Mouse (Mus musculus): ENCODE results near the gene Uso1. TPM values are rescaled to one million over a fixed set of nuclear protein-coding genes. Genes with fewer than 3 reads are reported as not detected.

Uso1 gene
- total and polyA plus RNA-seq, 2 experiments from 2014 or later: 17.7 to 29.8 TPM

- H3K9me3 ChIP-seq (ENCODE audit: low read length): no peaks in the 10 kb centered on the region
- H3K9ac ChIP-seq (replicated peaks; ENCODE audit: low read length): no peak overlapping the region
- ATAC-seq: no peak
- TF ChIP-seq CTCF (IDR thresholded peaks at IDR 0.05; ENCODE audit: low read depth): no peak
- H3K27ac ChIP-seq: no peak overlapping the region
- H3K36me3 ChIP-seq (ENCODE audit: insufficient read depth, low read length): 0 out of 2 replicates have a peak, but pooled peaks cover 5% of the 10 kb centered on the region
- H3K4me3 ChIP-seq (ENCODE audit: low read length): no peak overlapping the region
- no peaks in the 10 kb centered on the region for H3K27me3 ChIP-seq (ENCODE audit: insufficient read depth, low read length)
- DNase-seq (ENCODE audit: low spot score): no peak
- no peak overlapping the region for H3K4me2 ChIP-seq (ENCODE audit: low read depth, low read length)
- peaks cover 12% of the 10 kb centered on the region for H3K4me1 ChIP-seq (ENCODE audit: insufficient read depth, low read length)
- 86% methylated on average over 3 of the region's 3 CpGs for WGBS
Observed at GRCm38 (mm10) chr5:92134934-92135333, 2.8 kb upstream of the Uso1 start.

GRCm38 (mm10) chr5:92136536-92137238 is 1.1 kb upstream of the Uso1 start:
- no peaks in the 10 kb centered on the region for H3K9me3 ChIP-seq (ENCODE audit: low read length)
- 0 out of 2 replicates have a peak, but pooled peaks cover 1% of the 10 kb centered on the region for H3K36me3 ChIP-seq (ENCODE audit: insufficient read depth, low read length)
- no peak for DNase-seq (ENCODE audit: low spot score)
- H3K4me2 ChIP-seq (ENCODE audit: low read depth, low read length): peak overlapping the region; percentile 73
- no peak overlapping the region for H3K27ac ChIP-seq
- no peak for TF ChIP-seq CTCF (IDR thresholded peaks at IDR 0.05; ENCODE audit: low read depth)
- H3K4me3 ChIP-seq (ENCODE audit: low read length): peak overlapping the region; percentile 83
- H3K4me1 ChIP-seq (ENCODE audit: insufficient read depth, low read length): peaks cover 12% of the 10 kb centered on the region
- WGBS: 63% methylated on average over 9 of the region's 9 CpGs
- no peaks in the 10 kb centered on the region for H3K27me3 ChIP-seq (ENCODE audit: insufficient read depth, low read length)
- ATAC-seq: no peak
- peak overlapping the region; percentile 83; the same call in 1 of the 2 replicates for H3K9ac ChIP-seq (replicated peaks; ENCODE audit: low read length)

GRCm38 (mm10) chr5:92138093-92138621 is 419 bp downstream of the Uso1 start:
- TF ChIP-seq CTCF (IDR thresholded peaks at IDR 0.05; ENCODE audit: low read depth): no peak
- Histone ChIP-seq H3K4me2 (ENCODE audit: low read depth, low read length) (peak overlapping the region; percentile 73), H3K27me3 (ENCODE audit: insufficient read depth, low read length) (no peaks in the 10 kb centered on the region), H3K4me1 (ENCODE audit: insufficient read depth, low read length) (peaks cover 12% of the 10 kb centered on the region), H3K36me3 (ENCODE audit: insufficient read depth, low read length) (no peaks in the 10 kb centered on the region), H3K9me3 (ENCODE audit: low read length) (no peaks in the 10 kb centered on the region), H3K4me3 (ENCODE audit: low read length) (peak overlapping the region; percentile 83), H3K27ac (peak overlapping the region; percentile 81), H3K9ac (replicated peaks; ENCODE audit: low read length) (peak overlapping the region; percentile 83)
- under 1% methylated on average over 23 of the region's 43 CpGs for WGBS
- peak; percentile 39 for DNase-seq (ENCODE audit: low spot score)
- ATAC-seq: peak; percentile 72

- DNase-seq (ENCODE audit: low spot score) (no peak), ATAC-seq (no peak)
- peak overlapping the region; percentile 73 for H3K4me2 ChIP-seq (ENCODE audit: low read depth, low read length)
- H3K27ac ChIP-seq: no peak overlapping the region
- H3K9ac ChIP-seq (replicated peaks; ENCODE audit: low read length): peak overlapping the region; percentile 35
- no peaks in the 10 kb centered on the region for H3K36me3 ChIP-seq (ENCODE audit: insufficient read depth, low read length)
- peak overlapping the region; percentile 83 for H3K4me3 ChIP-seq (ENCODE audit: low read length)
- no peaks in the 10 kb centered on the region for H3K27me3 ChIP-seq (ENCODE audit: insufficient read depth, low read length)
- H3K9me3 ChIP-seq (ENCODE audit: low read length): no peaks in the 10 kb centered on the region
- WGBS: 17% methylated on average over 1 of the region's 1 CpGs
- peaks cover 12% of the 10 kb centered on the region for H3K4me1 ChIP-seq (ENCODE audit: insufficient read depth, low read length)
- no peak for TF ChIP-seq CTCF (IDR thresholded peaks at IDR 0.05; ENCODE audit: low read depth)
Observed at GRCm38 (mm10) chr5:92139191-92139590, 1.5 kb downstream of the Uso1 start.

GRCm38 (mm10) chr5:92141696-92142095 is 4.0 kb downstream of the Uso1 start:
- no peaks in the 10 kb centered on the region for H3K9me3 ChIP-seq (ENCODE audit: low read length)
- H3K9ac ChIP-seq (replicated peaks; ENCODE audit: low read length): no peak overlapping the region
- H3K27me3 ChIP-seq (ENCODE audit: insufficient read depth, low read length): no peaks in the 10 kb centered on the region
- ATAC-seq (no peak), DNase-seq (ENCODE audit: low spot score) (no peak)
- no peaks in the 10 kb centered on the region for H3K36me3 ChIP-seq (ENCODE audit: insufficient read depth, low read length)
- H3K4me3 ChIP-seq (ENCODE audit: low read length): no peak overlapping the region
- WGBS: 81% methylated on average over 5 of the region's 5 CpGs
- peaks cover 12% of the 10 kb centered on the region for H3K4me1 ChIP-seq (ENCODE audit: insufficient read depth, low read length)
- no peak overlapping the region for H3K27ac ChIP-seq
- TF ChIP-seq CTCF (IDR thresholded peaks at IDR 0.05; ENCODE audit: low read depth): no peak
- no peak overlapping the region for H3K4me2 ChIP-seq (ENCODE audit: low read depth, low read length)

- H3K4me2 ChIP-seq (ENCODE audit: low read depth, low read length): no peak overlapping the region
- 84% methylated on average over 3 of the region's 3 CpGs for whole genome bisulfite sequencing
- H3K9me3 ChIP-seq (ENCODE audit: low read length): no peaks in the 10 kb centered on the region
- no peak for ATAC-seq
- peaks cover 12% of the 10 kb centered on the region for H3K4me1 ChIP-seq (ENCODE audit: insufficient read depth, low read length)
- H3K27me3 ChIP-seq (ENCODE audit: insufficient read depth, low read length): no peaks in the 10 kb centered on the region
- H3K9ac ChIP-seq (replicated peaks; ENCODE audit: low read length): no peak overlapping the region
- no peaks in the 10 kb centered on the region for H3K36me3 ChIP-seq (ENCODE audit: insufficient read depth, low read length)
- H3K27ac ChIP-seq: no peak overlapping the region
- H3K4me3 ChIP-seq (ENCODE audit: low read length): no peak overlapping the region
- no peak for DNase-seq (ENCODE audit: low spot score)
- TF ChIP-seq CTCF (IDR thresholded peaks at IDR 0.05; ENCODE audit: low read depth): no peak
Observed at GRCm38 (mm10) chr5:92142481-92142880, 4.7 kb downstream of the Uso1 start.

GRCm38 (mm10) chr5:92143665-92144064 is 5.9 kb downstream of the Uso1 start:
- no peak for DNase-seq (ENCODE audit: low spot score)
- Histone ChIP-seq H3K27me3 (ENCODE audit: insufficient read depth, low read length) (no peaks in the 10 kb centered on the region), H3K4me3 (ENCODE audit: low read length) (no peak overlapping the region), H3K36me3 (ENCODE audit: insufficient read depth, low read length) (no peaks in the 10 kb centered on the region), H3K27ac (no peak overlapping the region), H3K4me2 (ENCODE audit: low read depth, low read length) (no peak overlapping the region), H3K9me3 (ENCODE audit: low read length) (no peaks in the 10 kb centered on the region), H3K4me1 (ENCODE audit: insufficient read depth, low read length) (peaks cover 12% of the 10 kb centered on the region), H3K9ac (replicated peaks; ENCODE audit: low read length) (no peak overlapping the region)
- no peak for ATAC-seq
- 96% methylated on average over 6 of the region's 6 CpGs for WGBS
- TF ChIP-seq CTCF (IDR thresholded peaks at IDR 0.05; ENCODE audit: low read depth): no peak
